Mouse (Mus musculus): ENCODE measurements at regions not wholly inside any gene's neighbourhood (a gene's known extent, or its start where the extent isn't known, plus 50 kb on each side); places are given as distances from the start of the nearest gene placed in this dataset.

- dilution Hi-C loops (cut with MboI; ENCODE audit: extremely low pct_ligation_motif_present, extremely low pct_unique_long_range_greater_than_20kb, low sequenced_read_pairs) (no loop called here), in situ Hi-C loops (cut with MboI; ENCODE audit: low pct_ligation_motif_present, low pct_unique_long_range_greater_than_20kb, low sequenced_read_pairs) (no loop called here)
- Histone ChIP-seq H3K4me2 (ENCODE audit: insufficient read depth, low read depth, poor library complexity, severe bottlenecking) (no peak overlapping the region), H3K9ac (ENCODE audit: insufficient read depth, low read depth) (no peak overlapping the region), H3K27me3 (replicated peaks) (no peaks in the 10 kb centered on the region), H3K4me3 (replicated peaks in 1 of 3; ENCODE audit: low read depth in 2 of 3, low read length in 2 of 3, poor library complexity in 1 of 3) (no peak overlapping the region), H3K36me3 (replicated peaks in 1 of 2; ENCODE audit: control insufficient read depth in 1 of 2, insufficient read depth in 1 of 2, low read length in 1 of 2) (no peaks in the 10 kb centered on the region), H3K27ac (ENCODE audit: insufficient read depth, low read depth) (no peak overlapping the region), H3K4me1 (ENCODE audit: control insufficient read depth in 1 of 2, insufficient read depth in 2 of 2) (no peaks in the 10 kb centered on the region), H3K9me3 (replicated peaks; ENCODE audit: low read length) (no peaks in the 10 kb centered on the region), H3K79me2 (replicated peaks; ENCODE audit: control insufficient read depth, extremely low read depth, insufficient read depth, poor library complexity, severe bottlenecking) (no peaks in the 10 kb centered on the region)
- TF ChIP-seq SIN3A (IDR thresholded peaks at IDR 0.05; ENCODE audit: low read length), result no peak
- no peak for TF ChIP-seq USF1 (IDR thresholded peaks at IDR 0.05; ENCODE audit: low read depth, low read length)
- no peak for TF ChIP-seq USF2 (conservative IDR thresholded peaks at IDR 0.05; ENCODE audit: low read depth, low read length)
- TF ChIP-seq ZKSCAN1 (IDR thresholded peaks at IDR 0.05; ENCODE audit: borderline replicate concordance, low read depth, low read length), result no peak
- TF ChIP-seq ZC3H11A (IDR thresholded peaks at IDR 0.05; ENCODE audit: low read depth, low read length), result no peak
- TF ChIP-seq CHD2 (IDR thresholded peaks at IDR 0.05; ENCODE audit: low read length), result no peak
- no peak for TF ChIP-seq CTCF (conservative IDR thresholded peaks at IDR 0.05 in 1 of 2, IDR thresholded peaks at IDR 0.05 in 1 of 2; ENCODE audit: low read depth in 2 of 2, low read length in 2 of 2)
- TF ChIP-seq E2F4 (IDR thresholded peaks at IDR 0.05; ENCODE audit: insufficient replicate concordance, low read depth, low read length), result no peak
- TF ChIP-seq MEF2A (IDR thresholded peaks at IDR 0.05; ENCODE audit: borderline replicate concordance, low read depth, low read length), result no peak
- TF ChIP-seq TCF12 (IDR thresholded peaks at IDR 0.05; ENCODE audit: low read depth, low read length), result no peak
- TF ChIP-seq MAZ (IDR thresholded peaks at IDR 0.05; ENCODE audit: low read depth, low read length), result no peak
- no peak for DNase-seq (ENCODE audit: extremely low read depth)
Observed at GRCm38 (mm10) chr10:51329386-51329785, 151.0 kb upstream of the Gm49339 start.
